Mouse (Mus musculus) hindbrain, embryonic 16.5 days (tissue): ENCODE results near the gene Zfp653. TPM values are rescaled to one million over a fixed set of nuclear protein-coding genes. Genes with fewer than 3 reads are reported as not detected.
A peak's percentile ranks its signal among the peaks of the same experiment; 100 is the strongest.
"Not testable (repeated sequence)": the region's sequence is repeated elsewhere in the genome, so short reads cannot be mapped to it uniquely, and the experiment has no call there.

Source experiments
- ATAC-seq: fragments of 200-750 bp; cut with Nextera tagmentation; 2 replicates; pipeline ENCODE4 v1.8.0; 2017; ENCODE audit warnings: moderate TSS enrichment, moderate library complexity
- H3K27ac ChIP-seq: fragments of 300-500 bp; sonication (generic); 2 replicates; pipeline ENCODE4 v1.5.1; 2014; ENCODE audit warnings: low read depth, mild to moderate bottlenecking, control low read depth, low read length, moderate library complexity
- H3K27me3 ChIP-seq: fragments of 300-500 bp; sonication (generic); replicated peaks from 2 replicates; pipeline ENCODE4 v1.6.1; 2014; ENCODE audit warnings: low read length; ENCODE audit not compliant: control insufficient read depth, insufficient read depth
- H3K36me3 ChIP-seq: fragments of 300-500 bp; sonication (generic); 2 replicates; pipeline ENCODE4 v1.6.1; 2014; ENCODE audit warnings: mild to moderate bottlenecking, low read length, moderate library complexity, mixed read lengths; ENCODE audit not compliant: control insufficient read depth, insufficient read depth
- H3K4me1 ChIP-seq: fragments of 300-500 bp; sonication (generic); 2 replicates; pipeline ENCODE4 v1.6.1; 2014; ENCODE audit warnings: low read depth, low read length; ENCODE audit not compliant: control insufficient read depth, insufficient read depth
- H3K4me2 ChIP-seq: fragments of 300-500 bp; sonication (generic); 2 replicates; pipeline ENCODE4 v1.6.1; 2014; ENCODE audit warnings: mild to moderate bottlenecking, low read length, control low read depth, moderate library complexity
- H3K4me3 ChIP-seq: fragments of 300-500 bp; sonication (generic); 2 replicates; pipeline ENCODE4 v1.5.1; 2014; ENCODE audit warnings: mild to moderate bottlenecking, low read length, control low read depth, moderate library complexity
- H3K9ac ChIP-seq: fragments of 300-500 bp; sonication (generic); 2 replicates; pipeline ENCODE4 v1.6.1; 2014; ENCODE audit warnings: low read depth, mild to moderate bottlenecking, control low read depth, low read length, moderate library complexity
- H3K9me3 ChIP-seq: fragments of 300-500 bp; sonication (generic); 2 replicates; pipeline ENCODE4 v1.6.1; 2014; ENCODE audit warnings: mild to moderate bottlenecking, low read length, moderate library complexity; ENCODE audit not compliant: control insufficient read depth
- WGBS: fragments of 180-500 bp; shearing (Covaris S2); extraction: QIAGEN DNeasy Blood & Tissue Kit; methylation state at CpG from one replicate; pipeline ENCODE4 v1.1.7; 2014; 5-methylcytosine and 5-hydroxymethylcytosine counted together
- polyA plus RNA-seq: library from polyadenylated mRNA; unstranded; fragments of >200 nt; fragmentation: Nextera tagmentation; extraction: Ambion mirVana; gene quantifications from 2 replicates; pipeline ENCODE4 v1.2.1, GENCODE M21; 2015

Gene Zfp653
- polyA plus RNA-seq, 1 experiment from 2014 or later: 16.6 TPM

GRCm38 (mm10) chr9:22076223-22076622, 5.0 kb upstream of the Zfp653 start:
- no peak overlapping the region for H3K9ac ChIP-seq
- H3K27ac ChIP-seq: no peak overlapping the region
- H3K36me3 ChIP-seq: peaks cover 4% of the 10 kb centered on the region
- H3K4me1 ChIP-seq: peaks cover 4% of the 10 kb centered on the region; the same call in 1 of the 2 replicates
- no peaks in the 10 kb centered on the region for H3K27me3 ChIP-seq
- H3K4me2 ChIP-seq: no peak overlapping the region
- H3K9me3 ChIP-seq: no peaks in the 10 kb centered on the region
- H3K4me3 ChIP-seq: no peak overlapping the region
- WGBS: 95% methylated on average over 23 of the region's 23 CpGs
- ATAC-seq: no peak

GRCm38 (mm10) chr9:22075778-22076177, 4.6 kb upstream of the Zfp653 start:
- H3K9me3 ChIP-seq, H3K4me2 ChIP-seq, H3K36me3 ChIP-seq, H3K4me1 ChIP-seq, ATAC-seq, H3K27me3 ChIP-seq, H3K4me3 ChIP-seq, H3K9ac ChIP-seq, H3K27ac ChIP-seq: not testable (repeated sequence)
- 80% methylated on average over 5 of the region's 5 CpGs for WGBS

- Histone ChIP-seq H3K27me3 (no peaks in the 10 kb centered on the region), H3K4me1 (peaks cover 14% of the 10 kb centered on the region), H3K9ac (no peak overlapping the region), H3K27ac (no peak overlapping the region), H3K4me3 (no peak overlapping the region), H3K4me2 (no peak overlapping the region), H3K36me3 (peaks cover 4% of the 10 kb centered on the region; the same call in 1 of the 2 replicates), H3K9me3 (no peaks in the 10 kb centered on the region)
- 94% methylated on average over 4 of the region's 4 CpGs for WGBS
- ATAC-seq: no peak
Observed at GRCm38 (mm10) chr9:22072276-22072675, 1.1 kb upstream of the Zfp653 start.

GRCm38 (mm10) chr9:22069881-22070553, 1.2 kb downstream of the Zfp653 start:
- H3K9ac ChIP-seq: peak overlapping the region; percentile 91
- H3K27me3 ChIP-seq: no peaks in the 10 kb centered on the region
- peaks cover 9% of the 10 kb centered on the region for H3K36me3 ChIP-seq
- peak overlapping the region; percentile 75 for H3K4me3 ChIP-seq
- H3K9me3 ChIP-seq: no peaks in the 10 kb centered on the region
- H3K27ac ChIP-seq: peak overlapping the region; percentile 97; the same call in 1 of the 2 replicates
- H3K4me2 ChIP-seq: peak overlapping the region; percentile 71
- peaks cover 14% of the 10 kb centered on the region for H3K4me1 ChIP-seq
- ATAC-seq: peak; percentile 13
- 71% methylated on average over 4 of the region's 4 CpGs for WGBS

- Histone ChIP-seq H3K4me1 (peaks cover 14% of the 10 kb centered on the region), H3K36me3 (peaks cover 17% of the 10 kb centered on the region), H3K9ac (no peak overlapping the region), H3K4me2 (no peak overlapping the region), H3K27ac (no peak overlapping the region), H3K9me3 (no peaks in the 10 kb centered on the region), H3K27me3 (no peaks in the 10 kb centered on the region), H3K4me3 (no peak overlapping the region)
- ATAC-seq: no peak
- WGBS: 91% methylated on average over 5 of the region's 5 CpGs
Observed at GRCm38 (mm10) chr9:22067195-22067594, 4.0 kb downstream of the Zfp653 start.

GRCm38 (mm10) chr9:22066433-22066832, 4.7 kb downstream of the Zfp653 start:
- H3K36me3 ChIP-seq: peaks cover 17% of the 10 kb centered on the region
- H3K9ac ChIP-seq: no peak overlapping the region
- no peaks in the 10 kb centered on the region for H3K9me3 ChIP-seq
- no peak overlapping the region for H3K27ac ChIP-seq
- no peak overlapping the region for H3K4me3 ChIP-seq
- ATAC-seq: no peak
- WGBS: 74% methylated on average over 3 of the region's 3 CpGs
- H3K4me1 ChIP-seq: peaks cover 9% of the 10 kb centered on the region
- no peaks in the 10 kb centered on the region for H3K27me3 ChIP-seq
- H3K4me2 ChIP-seq: no peak overlapping the region

- peaks cover 17% of the 10 kb centered on the region for H3K36me3 ChIP-seq
- H3K9ac ChIP-seq: no peak overlapping the region
- H3K4me3 ChIP-seq: no peak overlapping the region
- ATAC-seq: no peak
- H3K4me1 ChIP-seq: peaks cover 9% of the 10 kb centered on the region
- 95% methylated on average over 11 of the region's 11 CpGs for WGBS
- H3K27me3 ChIP-seq: no peaks in the 10 kb centered on the region
- no peaks in the 10 kb centered on the region for H3K9me3 ChIP-seq
- no peak overlapping the region for H3K4me2 ChIP-seq
- H3K27ac ChIP-seq: no peak overlapping the region
Observed at GRCm38 (mm10) chr9:22065642-22066041, 5.5 kb downstream of the Zfp653 start.

- Histone ChIP-seq H3K36me3 (peaks cover 17% of the 10 kb centered on the region), H3K9me3 (no peaks in the 10 kb centered on the region), H3K9ac (no peak overlapping the region), H3K27me3 (no peaks in the 10 kb centered on the region), H3K4me3 (no peak overlapping the region), H3K27ac (no peak overlapping the region), H3K4me1 (no peaks in the 10 kb centered on the region), H3K4me2 (no peak overlapping the region)
- whole genome bisulfite sequencing: 90% methylated on average over 3 of the region's 3 CpGs
- no peak for ATAC-seq
Observed at GRCm38 (mm10) chr9:22064341-22064740, 6.8 kb downstream of the Zfp653 start.

- H3K9me3 ChIP-seq: no peaks in the 10 kb centered on the region
- no peak overlapping the region for H3K27ac ChIP-seq
- no peak overlapping the region for H3K4me3 ChIP-seq
- no peaks in the 10 kb centered on the region for H3K4me1 ChIP-seq
- H3K36me3 ChIP-seq: peaks cover 17% of the 10 kb centered on the region
- no peak for ATAC-seq
- WGBS: 87% methylated on average over 2 of the region's 2 CpGs
- no peaks in the 10 kb centered on the region for H3K27me3 ChIP-seq
- no peak overlapping the region for H3K9ac ChIP-seq
- H3K4me2 ChIP-seq: no peak overlapping the region
Observed at GRCm38 (mm10) chr9:22061339-22061738, 9.8 kb downstream of the Zfp653 start.
